In genomic region chrX:161971131-161971530, GRCm38 (mm10) we compare ENCODE assay signal across 25 mouse cellular contexts.
"Had no signal": no experiment of that assay in that cellular context is flagged by ENCODE, and none has a peak within 500 bp of the region (broad histone marks: within the 10 kb centered on the region; RNA-seq: fewer than 3 reads in every experiment).

No protein-coding gene starts in this region.

- H3K4me3 ChIP-seq: heart, embryonic 13.5 days; heart, embryonic 15.5 days; hindbrain, embryonic 13.5 days; hindbrain, embryonic 15.5 days; kidney, embryonic 15.5 days; limb, embryonic 13.5 days; limb, embryonic 15.5 days; liver, embryonic 12.5 days had no signal

- DNase-seq: gastrocnemius, postnatal 14 days; gastrocnemius, postnatal 36 days; heart, adult 18-20 months; heart, postnatal 14 days; heart, postnatal 36 days; kidney, adult 11 months; kidney, adult 2 months; kidney, adult 9 months; kidney, postnatal 14 days; layer of hippocampus, adult 9-11 months; layer of hippocampus, postnatal 36 days; left cerebral cortex, postnatal 4 days had no signal

- H3K36me3 ChIP-seq: heart, embryonic 13.5 days; heart, embryonic 15.5 days; hindbrain, embryonic 13.5 days; hindbrain, embryonic 15.5 days; kidney, embryonic 15.5 days; limb, embryonic 13.5 days; limb, embryonic 15.5 days; liver, embryonic 12.5 days had no signal

- H3K9me3 ChIP-seq: heart, embryonic 13.5 days; heart, embryonic 15.5 days; hindbrain, embryonic 13.5 days; hindbrain, embryonic 15.5 days; kidney, embryonic 15.5 days; limb, embryonic 13.5 days; limb, embryonic 15.5 days; liver, embryonic 12.5 days had no signal

- H3K9ac ChIP-seq: heart, embryonic 13.5 days; heart, embryonic 15.5 days; hindbrain, embryonic 13.5 days; hindbrain, embryonic 15.5 days; kidney, embryonic 15.5 days; limb, embryonic 13.5 days; limb, embryonic 15.5 days; liver, embryonic 12.5 days; liver, embryonic 14.5 days had no signal

- ATAC-seq: hindbrain, postnatal 0 days; intestine, embryonic 16.5 days had no signal

- H3K4me2 ChIP-seq: heart, embryonic 11.5 days; heart, embryonic 13.5 days; heart, embryonic 15.5 days; hindbrain, embryonic 13.5 days; hindbrain, embryonic 15.5 days; kidney, embryonic 15.5 days; limb, embryonic 13.5 days; limb, embryonic 15.5 days; liver, embryonic 12.5 days had no signal

- H3K27me3 ChIP-seq: heart, embryonic 15.5 days had no signal

- H3K4me1 ChIP-seq: hindbrain, embryonic 13.5 days; hindbrain, embryonic 15.5 days had no signal

- H3K27ac ChIP-seq: heart, embryonic 13.5 days; heart, embryonic 15.5 days; hindbrain, embryonic 13.5 days; hindbrain, embryonic 15.5 days; hindbrain, postnatal 0 days; kidney, embryonic 15.5 days; kidney, postnatal 0 days; limb, embryonic 13.5 days; limb, embryonic 15.5 days; liver, embryonic 12.5 days; liver, embryonic 14.5 days had no signal
